Mouse (Mus musculus) erythroblast, embryonic 14.5 days (primary cell): ENCODE results near the gene Tsg101.

Experiments used
- GATA1 ChIP-seq: IDR thresholded peaks from 2 replicates; pipeline ENCODE4 v1.6.1; 2012; ENCODE audit warnings: low read length, inconsistent platforms, mixed read lengths
- TAL1 ChIP-seq: IDR thresholded peaks from 3 replicates; pipeline ENCODE4 v1.6.1; 2012; ENCODE audit warnings: low read length, inconsistent platforms, mixed read lengths

DNA sequence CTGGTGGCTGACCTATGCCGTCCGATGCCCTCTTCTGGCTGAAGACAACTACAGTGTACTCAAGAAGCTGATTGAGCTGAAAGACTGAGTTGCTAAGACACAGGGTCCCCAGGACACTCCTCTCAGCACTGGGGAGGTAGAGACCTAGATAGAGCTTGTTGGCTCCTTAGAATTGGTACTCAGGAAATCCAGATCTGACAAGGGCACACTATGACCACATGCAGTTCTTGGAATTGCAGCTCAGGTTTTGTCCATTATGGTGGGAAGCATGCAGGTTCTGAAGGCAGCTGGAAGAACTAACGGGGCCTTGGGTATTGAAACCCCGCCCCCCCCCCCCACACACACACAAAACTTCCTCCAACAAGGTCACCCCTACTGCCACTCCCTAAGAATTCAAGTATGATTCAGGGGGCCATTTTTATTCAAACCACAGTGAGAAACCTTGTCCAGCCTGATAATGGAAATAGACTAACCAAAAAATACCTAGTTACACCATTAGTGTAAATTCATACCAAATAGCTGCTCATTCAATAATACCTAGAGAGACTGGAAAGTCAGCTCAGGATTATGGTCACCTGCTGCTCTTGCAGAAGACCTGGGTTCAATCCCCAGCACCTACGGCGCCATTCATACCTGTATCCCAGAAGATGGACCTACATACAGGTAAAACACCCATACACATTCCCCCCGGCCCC, 63.8 kb downstream of the Tsg101 start:
- TF ChIP-seq GATA1: no peak
- TF ChIP-seq TAL1: no peak
